Mouse (Mus musculus) kidney, embryonic 14.5 days (tissue): ENCODE measurements at regions not wholly inside any gene's neighbourhood (a gene's known extent, or its start where the extent isn't known, plus 50 kb on each side); places are given as distances from the start of the nearest gene placed in this dataset.

Experiments
- ATAC-seq: fragments of 200-750 bp; cut with Nextera tagmentation; 2 replicates; pipeline ENCODE4 v1.8.0; 2017; ENCODE audit warnings: moderate number of reproducible peaks, mild to moderate bottlenecking, moderate TSS enrichment, moderate library complexity; ENCODE audit not compliant: low FRiP score, low TSS enrichment
- H3K27ac ChIP-seq: fragments of 300-500 bp; sonication (generic); 2 replicates; pipeline ENCODE4 v1.5.1; 2014; ENCODE audit warnings: low read depth, mild to moderate bottlenecking, low read length, moderate library complexity, mixed read lengths
- H3K27me3 ChIP-seq: fragments of 300-500 bp; sonication (generic); 2 replicates; pipeline ENCODE4 v1.6.1; 2014; ENCODE audit warnings: mild to moderate bottlenecking, low read length; ENCODE audit not compliant: control insufficient read depth, insufficient read depth
- H3K36me3 ChIP-seq: fragments of 300-500 bp; sonication (generic); 2 replicates; pipeline ENCODE4 v1.6.1; 2014; ENCODE audit warnings: low read length, mixed read lengths; ENCODE audit not compliant: control insufficient read depth, insufficient read depth
- H3K4me1 ChIP-seq: fragments of 300-500 bp; sonication (generic); 2 replicates; pipeline ENCODE4 v1.6.1; 2014; ENCODE audit warnings: low read length, mixed read lengths; ENCODE audit not compliant: control insufficient read depth, insufficient read depth
- H3K4me2 ChIP-seq: fragments of 300-500 bp; sonication (generic); replicated peaks from 2 replicates; pipeline ENCODE4 v1.6.1; 2014; ENCODE audit warnings: low read depth, mild to moderate bottlenecking, low read length
- H3K4me3 ChIP-seq: fragments of 300-500 bp; sonication (generic); 2 replicates; pipeline ENCODE4 v1.5.1; 2014; ENCODE audit warnings: mild to moderate bottlenecking, low read length
- H3K9ac ChIP-seq: fragments of 300-500 bp; sonication (generic); 2 replicates; pipeline ENCODE4 v1.6.1; 2014; ENCODE audit warnings: low read depth, mild to moderate bottlenecking, low read length, moderate library complexity
- H3K9me3 ChIP-seq: fragments of 300-500 bp; sonication (generic); 2 replicates; pipeline ENCODE4 v1.6.1; 2016; ENCODE audit warnings: low read length; ENCODE audit not compliant: control insufficient read depth
- WGBS: fragments of 180-500 bp; shearing (Covaris S2); extraction: QIAGEN DNeasy Blood & Tissue Kit; methylation state at CpG from one replicate; pipeline ENCODE4 v1.1.7; 2014; 5-methylcytosine and 5-hydroxymethylcytosine counted together

- no peak for ATAC-seq
- no peaks in the 10 kb centered on the region for H3K9me3 ChIP-seq
- WGBS, result 93% methylated on average over 4 of the region's 4 CpGs
Observed at GRCm38 (mm10) chr12:118677989-118678388, 168.1 kb upstream of the Sp8 start.

GRCm38 (mm10) chr12:118661575-118661974 is 184.6 kb upstream of the Sp8 start:
- Histone ChIP-seq H3K9me3 (no peaks in the 10 kb centered on the region), H3K4me1 (no peaks in the 10 kb centered on the region), H3K9ac (no peak overlapping the region), H3K27me3 (peaks cover 12% of the 10 kb centered on the region; the same call in 1 of the 2 replicates), H3K4me2 (no peak overlapping the region), H3K36me3 (no peaks in the 10 kb centered on the region), H3K27ac (no peak overlapping the region), H3K4me3 (no peak overlapping the region)
- ATAC-seq, result no peak
- 19% methylated on average over 9 of the region's 9 CpGs for WGBS

More at GRCm38 (mm10) chr12:118677989-118678388, 168.1 kb upstream of the Sp8 start:
- no peaks in the 10 kb centered on the region for H3K27me3 ChIP-seq
- H3K36me3 ChIP-seq, result no peaks in the 10 kb centered on the region
- H3K9ac ChIP-seq, result no peak overlapping the region
- no peaks in the 10 kb centered on the region for H3K4me1 ChIP-seq
- no peak overlapping the region for H3K4me3 ChIP-seq
- no peak overlapping the region for H3K4me2 ChIP-seq
- H3K27ac ChIP-seq, result no peak overlapping the region

- Histone ChIP-seq H3K9me3 (no peaks in the 10 kb centered on the region), H3K4me3 (no peak overlapping the region), H3K27ac (no peak overlapping the region), H3K27me3 (peaks cover 12% of the 10 kb centered on the region; the same call in 1 of the 2 replicates), H3K4me1 (no peaks in the 10 kb centered on the region), H3K36me3 (no peaks in the 10 kb centered on the region), H3K9ac (no peak overlapping the region), H3K4me2 (peak overlapping the region; percentile 21)
- peak; percentile 35; the same call in 1 of the 2 replicates for ATAC-seq
- 1% methylated on average over 5 of the region's 5 CpGs for WGBS
Observed at GRCm38 (mm10) chr12:118661214-118661486, 185.0 kb upstream of the Sp8 start.

- Histone ChIP-seq H3K4me3 (no peak overlapping the region), H3K36me3 (no peaks in the 10 kb centered on the region), H3K9ac (no peak overlapping the region), H3K4me2 (peak overlapping the region; percentile 21), H3K27ac (no peak overlapping the region), H3K4me1 (no peaks in the 10 kb centered on the region), H3K27me3 (peaks cover 12% of the 10 kb centered on the region; the same call in 1 of the 2 replicates), H3K9me3 (no peaks in the 10 kb centered on the region)
- WGBS, result 4% methylated on average over 12 of the region's 12 CpGs
- peak; percentile 46; the same call in 1 of the 2 replicates for ATAC-seq
Observed at GRCm38 (mm10) chr12:118660384-118661213, 185.5 kb upstream of the Sp8 start.

GRCm38 (mm10) chr12:118659240-118660120 is 186.6 kb upstream of the Sp8 start:
- WGBS, result 30% methylated on average over 14 of the region's 14 CpGs
- Histone ChIP-seq H3K4me2 (no peak overlapping the region), H3K27ac (no peak overlapping the region), H3K4me3 (no peak overlapping the region), H3K9ac (no peak overlapping the region), H3K4me1 (no peaks in the 10 kb centered on the region), H3K27me3 (peaks cover 12% of the 10 kb centered on the region; the same call in 1 of the 2 replicates), H3K9me3 (no peaks in the 10 kb centered on the region), H3K36me3 (no peaks in the 10 kb centered on the region)
- no peak for ATAC-seq

- Histone ChIP-seq H3K9me3 (no peaks in the 10 kb centered on the region), H3K36me3 (no peaks in the 10 kb centered on the region), H3K4me1 (no peaks in the 10 kb centered on the region), H3K4me2 (no peak overlapping the region), H3K9ac (no peak overlapping the region), H3K27me3 (no peaks in the 10 kb centered on the region), H3K27ac (no peak overlapping the region), H3K4me3 (no peak overlapping the region)
- WGBS, result 46% methylated on average over 4 of the region's 4 CpGs
- no peak for ATAC-seq
Observed at GRCm38 (mm10) chr12:118650483-118651160, 195.5 kb upstream of the Sp8 start.

- no peaks in the 10 kb centered on the region for H3K9me3 ChIP-seq
- WGBS, result 77% methylated on average over 3 of the region's 3 CpGs
- no peak for ATAC-seq
- no peak overlapping the region for H3K9ac ChIP-seq
- H3K4me2 ChIP-seq, result no peak overlapping the region
- no peaks in the 10 kb centered on the region for H3K27me3 ChIP-seq
- no peak overlapping the region for H3K27ac ChIP-seq
- no peak overlapping the region for H3K4me3 ChIP-seq
- H3K4me1 ChIP-seq, result no peaks in the 10 kb centered on the region
- no peaks in the 10 kb centered on the region for H3K36me3 ChIP-seq
Observed at GRCm38 (mm10) chr12:118649323-118649973, 196.7 kb upstream of the Sp8 start.

GRCm38 (mm10) chr12:118648673-118649072 is 197.5 kb upstream of the Sp8 start:
- Histone ChIP-seq H3K4me1 (no peaks in the 10 kb centered on the region), H3K9me3 (no peaks in the 10 kb centered on the region), H3K4me2 (no peak overlapping the region), H3K36me3 (no peaks in the 10 kb centered on the region), H3K9ac (no peak overlapping the region), H3K27ac (no peak overlapping the region), H3K4me3 (no peak overlapping the region), H3K27me3 (no peaks in the 10 kb centered on the region)
- ATAC-seq, result no peak
